Mouse (Mus musculus): ENCODE measurements around the gene Cisd1. TPM values are rescaled to one million over a fixed set of nuclear protein-coding genes. Genes with fewer than 3 reads are reported as not detected.

Cisd1 gene
- polyA plus RNA-seq, 1 experiment from 2014 or later, result 93.0 TPM

DNA sequence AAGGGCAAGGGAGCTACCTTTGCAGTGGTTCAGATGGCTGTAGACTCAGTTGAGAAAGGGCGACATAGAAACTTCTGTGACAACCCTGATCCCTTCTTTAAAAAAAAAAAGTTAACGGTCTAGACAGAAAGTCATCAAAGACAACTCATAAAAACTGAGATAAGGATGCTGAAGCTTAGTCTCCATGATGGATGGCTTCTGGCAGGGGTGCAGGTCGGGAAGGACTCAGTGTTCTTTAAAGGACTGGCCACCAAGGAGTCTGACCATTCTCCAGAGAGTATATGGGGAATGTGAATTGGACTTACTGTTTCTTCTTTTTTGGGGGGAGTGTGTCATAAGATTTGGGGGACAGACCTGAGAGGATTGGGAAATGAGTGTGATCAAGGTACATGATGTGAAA is 30.2 kb downstream of the Cisd1 start:
- no peaks in the 10 kb centered on the region for H3K9me3 ChIP-seq
- no peak overlapping the region for H3K27ac ChIP-seq
- WGBS, result 51% methylated on average over 3 of the region's 3 CpGs

DNA sequence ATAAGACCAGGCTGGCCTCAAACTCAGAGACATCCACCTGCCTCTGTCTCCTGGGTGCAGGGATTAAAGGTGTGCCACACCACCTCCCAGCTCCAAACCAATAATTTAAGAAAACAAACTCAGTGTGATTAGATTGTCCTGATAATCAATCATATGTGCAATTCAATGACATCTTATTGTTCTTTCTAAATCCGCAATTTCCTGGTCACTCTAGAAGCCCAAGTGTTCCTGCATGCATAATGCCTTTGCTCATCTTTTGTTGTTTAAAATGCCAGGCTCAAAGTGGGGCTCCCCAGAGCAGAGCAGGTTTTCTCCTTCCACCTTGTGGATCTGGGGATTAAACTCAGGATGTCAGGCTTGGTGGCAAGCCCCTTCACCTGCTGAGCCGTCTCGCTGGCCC is 34.5 kb downstream of the Cisd1 start:
- Histone ChIP-seq H3K36me3 (no peaks in the 10 kb centered on the region), H3K27ac (no peak overlapping the region), H3K4me1 (no peaks in the 10 kb centered on the region), H3K27me3 (no peaks in the 10 kb centered on the region), H3K9me3 (no peaks in the 10 kb centered on the region), H3K4me3 (no peak overlapping the region), H3K4me2 (no peak overlapping the region), H3K9ac (no peak overlapping the region)
- no peak for ATAC-seq (ENCODE audit: borderline replicate concordance, extremely low read depth, low FRiP score, low TSS enrichment)
- 57% methylated on average over 3 of the region's 3 CpGs for WGBS

More for the DNA sequence above, 30.2 kb downstream of the Cisd1 start:
- Histone ChIP-seq H3K4me3 (no peak overlapping the region), H3K9ac (no peak overlapping the region), H3K27me3 (no peaks in the 10 kb centered on the region), H3K4me2 (no peak overlapping the region), H3K36me3 (no peaks in the 10 kb centered on the region), H3K4me1 (no peaks in the 10 kb centered on the region)
- ATAC-seq (ENCODE audit: borderline replicate concordance, extremely low read depth, low FRiP score, low TSS enrichment), result no peak

DNA sequence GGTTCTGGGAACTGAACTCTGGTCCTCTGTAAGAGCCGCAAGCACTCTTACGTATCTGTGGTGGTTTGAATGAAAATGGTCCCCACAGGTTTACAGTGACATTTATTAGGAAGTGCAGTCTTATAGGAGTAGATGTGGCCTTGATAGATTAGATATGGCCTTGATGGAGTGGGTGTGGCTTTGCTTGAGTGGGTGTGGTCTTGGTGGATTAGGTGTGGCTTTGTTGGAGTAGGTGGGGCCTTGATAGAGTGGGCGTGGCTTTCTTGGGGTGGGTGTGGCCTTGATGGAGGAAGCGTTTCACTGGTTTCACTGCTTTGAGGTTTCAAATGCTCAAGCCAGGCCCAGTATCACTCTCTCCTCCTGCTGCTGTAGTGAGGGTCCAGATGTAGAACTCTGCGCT is 36.6 kb downstream of the Cisd1 start:
- no peaks in the 10 kb centered on the region for H3K36me3 ChIP-seq

DNA sequence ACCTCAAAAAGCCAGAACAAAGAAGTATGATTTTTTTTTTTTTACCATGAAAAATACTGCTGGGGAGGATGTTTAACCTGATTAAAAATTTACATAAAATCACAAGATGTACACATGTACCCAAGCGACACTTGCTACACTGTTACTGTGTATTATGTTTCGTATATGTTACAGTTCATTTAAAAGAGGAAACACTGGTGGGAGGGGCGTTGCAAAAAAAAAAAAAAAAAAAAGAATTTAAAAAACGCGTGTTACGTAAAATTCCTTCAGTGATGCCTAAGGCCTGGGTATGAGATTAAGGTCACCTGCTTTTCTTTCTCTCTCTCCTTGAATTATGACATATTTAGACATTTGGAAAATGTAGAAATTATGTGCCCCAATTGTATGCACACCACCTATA is 38.0 kb downstream of the Cisd1 start:
- peak overlapping the region; percentile 47; the same call in 1 of the 2 replicates for H3K4me2 ChIP-seq
- H3K36me3 ChIP-seq, result no peaks in the 10 kb centered on the region
- no peaks in the 10 kb centered on the region for H3K4me1 ChIP-seq
- H3K9me3 ChIP-seq, result no peaks in the 10 kb centered on the region
- H3K27ac ChIP-seq, result no peak overlapping the region
- H3K27me3 ChIP-seq, result no peaks in the 10 kb centered on the region
- no peak for ATAC-seq (ENCODE audit: borderline replicate concordance, extremely low read depth, low FRiP score, low TSS enrichment)
- WGBS, result 55% methylated on average over 6 of the region's 6 CpGs
- H3K9ac ChIP-seq, result no peak overlapping the region
- no peak overlapping the region for H3K4me3 ChIP-seq

More for the DNA sequence above, 36.6 kb downstream of the Cisd1 start:
- Histone ChIP-seq H3K4me1 (no peaks in the 10 kb centered on the region), H3K9ac (no peak overlapping the region), H3K27ac (no peak overlapping the region), H3K9me3 (no peaks in the 10 kb centered on the region), H3K27me3 (no peaks in the 10 kb centered on the region), H3K4me2 (no peak overlapping the region), H3K4me3 (no peak overlapping the region)
- no peak for ATAC-seq (ENCODE audit: borderline replicate concordance, extremely low read depth, low FRiP score, low TSS enrichment)
- 88% methylated on average over 5 of the region's 5 CpGs for WGBS

DNA sequence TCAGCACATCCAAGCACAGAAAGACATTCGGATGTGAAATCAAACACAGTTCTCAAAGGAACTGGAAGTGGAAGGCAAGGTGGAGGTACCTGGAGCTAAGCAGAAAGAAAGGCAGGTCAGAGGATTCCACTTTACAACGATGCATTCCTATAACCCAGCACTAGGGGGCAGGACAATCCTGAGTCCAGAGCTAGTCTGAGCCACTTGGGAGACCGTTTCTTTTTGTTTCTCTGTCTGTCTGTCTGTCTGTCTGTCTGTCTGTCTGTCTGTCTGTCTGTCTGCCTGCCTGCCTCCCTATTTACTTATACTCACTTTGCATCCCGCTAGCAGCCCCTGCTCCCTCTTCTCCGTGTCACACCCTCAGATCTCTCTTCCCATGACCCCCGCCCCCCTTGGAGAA is 38.6 kb downstream of the Cisd1 start:
- no peak for ATAC-seq (ENCODE audit: borderline replicate concordance, extremely low read depth, low FRiP score, low TSS enrichment)
- H3K4me3 ChIP-seq, result 0 out of 2 replicates have a peak overlapping the region, but pooled peaks have one; percentile 13
- no peak overlapping the region for H3K9ac ChIP-seq

DNA sequence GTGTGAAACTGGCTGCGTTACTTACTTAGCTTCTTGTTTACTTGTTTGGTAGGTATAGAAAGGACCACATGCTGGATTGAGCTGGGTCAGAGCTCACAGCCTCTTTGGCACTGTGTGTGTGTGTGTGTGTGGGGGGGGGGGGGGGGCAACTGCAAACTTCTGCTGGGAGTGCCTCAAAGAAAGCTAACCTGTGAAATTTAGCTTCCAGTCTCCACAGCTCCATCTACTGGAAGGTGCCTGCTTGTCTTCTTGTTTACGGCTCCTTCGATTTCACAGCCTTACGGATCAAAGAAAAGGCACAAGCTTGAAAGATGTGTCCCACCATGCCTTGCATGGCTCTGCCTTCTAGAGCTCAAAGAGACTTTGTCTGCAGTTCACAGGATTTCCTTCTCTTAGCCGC is 42.3 kb downstream of the Cisd1 start:
- H3K9ac ChIP-seq, result no peak overlapping the region
- no peak overlapping the region for H3K4me2 ChIP-seq
- no peaks in the 10 kb centered on the region for H3K9me3 ChIP-seq
- H3K4me3 ChIP-seq, result no peak overlapping the region
- no peak for ATAC-seq (ENCODE audit: borderline replicate concordance, extremely low read depth, low FRiP score, low TSS enrichment)
- WGBS, result 22% methylated on average over 5 of the region's 5 CpGs
- H3K36me3 ChIP-seq, result no peaks in the 10 kb centered on the region
- no peak overlapping the region for H3K27ac ChIP-seq
- no peaks in the 10 kb centered on the region for H3K4me1 ChIP-seq
- no peaks in the 10 kb centered on the region for H3K27me3 ChIP-seq

More for the DNA sequence above, 38.6 kb downstream of the Cisd1 start:
- no peaks in the 10 kb centered on the region for H3K27me3 ChIP-seq
- H3K4me1 ChIP-seq, result no peaks in the 10 kb centered on the region
- H3K27ac ChIP-seq, result no peak overlapping the region
- 6% methylated on average over 6 of the region's 6 CpGs for WGBS
- no peaks in the 10 kb centered on the region for H3K36me3 ChIP-seq
- H3K4me2 ChIP-seq, result peak overlapping the region; percentile 47
- no peaks in the 10 kb centered on the region for H3K9me3 ChIP-seq

DNA sequence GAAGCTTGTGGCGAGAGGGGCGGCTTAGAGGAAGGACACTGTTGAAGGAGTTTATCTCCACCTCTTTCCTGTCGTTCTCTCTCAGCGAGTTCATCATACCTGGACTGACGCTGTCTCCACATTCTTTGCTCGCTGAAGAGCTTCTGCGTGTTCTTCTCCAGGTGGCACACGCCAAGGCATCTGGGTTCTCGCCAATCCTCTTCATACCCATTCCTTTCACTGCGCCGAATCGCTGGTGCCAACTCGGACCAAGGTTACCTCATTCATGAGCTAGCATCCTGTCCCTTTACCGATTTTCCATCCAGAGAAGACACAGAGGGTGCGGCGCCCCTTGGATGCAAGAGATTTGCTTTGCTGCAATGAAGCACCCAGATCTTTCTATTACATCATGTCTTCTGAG is 44.6 kb downstream of the Cisd1 start:
- Histone ChIP-seq H3K4me1 (no peaks in the 10 kb centered on the region), H3K27ac (no peak overlapping the region), H3K27me3 (no peaks in the 10 kb centered on the region), H3K36me3 (no peaks in the 10 kb centered on the region), H3K4me2 (no peak overlapping the region), H3K9me3 (no peaks in the 10 kb centered on the region), H3K4me3 (no peak overlapping the region), H3K9ac (no peak overlapping the region)
- WGBS, result 66% methylated on average over 16 of the region's 16 CpGs
- ATAC-seq (ENCODE audit: borderline replicate concordance, extremely low read depth, low FRiP score, low TSS enrichment), result no peak

DNA sequence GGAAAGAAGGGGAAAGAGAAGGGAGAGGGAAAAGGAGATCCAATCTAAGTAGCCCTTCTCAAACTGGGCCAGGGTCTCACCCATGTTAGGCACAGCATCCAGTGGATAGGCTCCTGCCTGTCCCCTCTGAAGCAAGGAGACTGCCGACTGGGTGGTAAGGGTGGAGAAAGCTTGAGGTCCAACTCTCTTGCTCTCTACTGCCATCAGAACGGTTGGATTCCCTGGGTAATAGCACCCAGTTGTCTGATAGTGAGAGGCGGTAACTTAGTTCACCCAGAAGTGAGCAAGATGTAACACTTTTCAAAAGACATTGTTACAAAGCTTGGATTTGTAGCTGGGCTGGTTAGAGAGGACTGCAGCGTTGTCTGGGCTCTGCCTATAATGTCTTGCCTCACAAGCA is 51.5 kb downstream of the Cisd1 start:
- H3K27me3 ChIP-seq, result no peaks in the 10 kb centered on the region
- 49% methylated on average over 4 of the region's 4 CpGs for whole genome bisulfite sequencing
- ATAC-seq (ENCODE audit: borderline replicate concordance, extremely low read depth, low FRiP score, low TSS enrichment), result no peak
- H3K27ac ChIP-seq, result no peak overlapping the region
- peaks cover 10% of the 10 kb centered on the region for H3K4me1 ChIP-seq
- no peak overlapping the region for H3K4me3 ChIP-seq
- H3K9me3 ChIP-seq, result no peaks in the 10 kb centered on the region
- no peak overlapping the region for H3K4me2 ChIP-seq
- no peak overlapping the region for H3K9ac ChIP-seq
- no peaks in the 10 kb centered on the region for H3K36me3 ChIP-seq

DNA sequence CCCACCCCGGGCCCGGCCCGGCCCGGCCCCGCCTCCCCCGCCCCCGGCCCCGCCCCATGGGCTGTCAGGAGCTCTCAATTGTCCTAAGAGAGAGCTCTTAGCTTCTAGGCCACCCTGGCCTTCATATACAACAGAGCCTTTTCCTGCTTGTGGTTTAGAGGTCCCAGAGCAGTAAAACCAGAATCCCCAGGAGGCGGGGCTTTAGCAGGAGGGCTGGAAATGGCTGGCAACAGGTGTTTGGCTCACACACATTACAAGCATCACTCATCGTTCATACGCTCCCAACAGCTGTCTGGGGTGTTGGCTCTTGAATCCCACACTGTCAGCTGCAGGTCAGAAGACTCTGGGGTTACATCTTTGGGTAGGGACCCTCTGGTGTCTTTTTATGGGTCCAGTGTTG is 52.5 kb downstream of the Cisd1 start:
- no peak overlapping the region for H3K27ac ChIP-seq
- H3K9me3 ChIP-seq, result no peaks in the 10 kb centered on the region
- peak; percentile 62; the same call in 1 of the 2 replicates for ATAC-seq (ENCODE audit: borderline replicate concordance, extremely low read depth, low FRiP score, low TSS enrichment)
- no peaks in the 10 kb centered on the region for H3K36me3 ChIP-seq
- WGBS, result 5% methylated on average over 8 of the region's 11 CpGs
- peaks cover 10% of the 10 kb centered on the region for H3K4me1 ChIP-seq
- no peaks in the 10 kb centered on the region for H3K27me3 ChIP-seq
- no peak overlapping the region for H3K9ac ChIP-seq
- no peak overlapping the region for H3K4me3 ChIP-seq
- peak overlapping the region; percentile 26 for H3K4me2 ChIP-seq

DNA sequence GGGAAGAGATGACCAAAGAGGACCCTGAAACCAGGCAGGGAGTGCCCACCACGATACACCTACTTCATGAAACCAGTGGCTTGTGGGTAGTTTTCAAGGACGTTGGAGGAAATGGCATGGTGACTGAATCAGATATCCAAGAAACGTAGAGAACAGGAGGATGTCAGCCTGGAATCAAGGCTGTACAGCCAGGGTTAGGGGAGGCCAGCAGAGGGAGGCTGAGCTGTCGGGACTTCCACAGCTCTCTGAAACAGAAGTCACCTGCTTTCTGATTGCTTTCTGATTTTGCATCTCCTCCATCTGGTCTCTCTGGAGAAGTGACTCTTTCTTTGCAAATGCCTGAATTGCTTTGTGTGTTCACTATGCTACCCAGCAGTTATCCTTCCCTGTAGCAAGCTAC is 53.0 kb downstream of the Cisd1 start:
- Histone ChIP-seq H3K27me3 (no peaks in the 10 kb centered on the region), H3K27ac (no peak overlapping the region), H3K4me1 (peaks cover 10% of the 10 kb centered on the region), H3K4me2 (peak overlapping the region; percentile 26), H3K36me3 (no peaks in the 10 kb centered on the region), H3K4me3 (no peak overlapping the region), H3K9ac (no peak overlapping the region), H3K9me3 (no peaks in the 10 kb centered on the region)
- peak; percentile 28; the same call in 1 of the 2 replicates for ATAC-seq (ENCODE audit: borderline replicate concordance, extremely low read depth, low FRiP score, low TSS enrichment)
- WGBS, result 13% methylated on average over 4 of the region's 4 CpGs

DNA sequence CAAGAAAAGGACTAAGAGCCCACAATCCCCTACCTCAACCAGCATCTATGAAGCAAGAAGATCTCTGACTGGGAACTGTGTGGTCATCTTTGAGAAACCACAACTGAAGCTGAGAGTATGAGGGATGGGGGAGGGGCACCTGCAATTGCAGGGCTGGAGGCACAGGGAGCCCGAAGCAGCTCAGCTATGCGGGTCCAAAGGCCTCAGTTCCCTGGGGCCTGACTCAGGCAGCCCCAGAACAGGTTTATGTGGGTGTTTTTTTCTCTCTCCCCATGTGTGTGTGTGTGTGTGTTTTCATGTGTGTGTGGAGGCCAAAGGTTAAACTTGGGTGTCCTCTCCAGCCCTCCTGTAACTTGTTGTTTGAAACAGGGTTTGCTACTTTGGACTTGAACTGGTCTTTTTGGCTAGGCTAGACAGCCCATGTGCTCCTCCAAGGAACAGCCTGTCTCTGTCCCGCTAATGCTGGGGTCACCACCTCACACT is 53.5 kb downstream of the Cisd1 start:
- H3K27me3 ChIP-seq, result no peaks in the 10 kb centered on the region; the same call in 1 of the 2 replicates
- no peak overlapping the region for H3K4me3 ChIP-seq
- no peak overlapping the region for H3K9ac ChIP-seq
- 18% methylated on average over 3 of the region's 3 CpGs for WGBS
- H3K9me3 ChIP-seq, result no peaks in the 10 kb centered on the region
- H3K4me2 ChIP-seq, result no peak overlapping the region
- H3K4me1 ChIP-seq, result peaks cover 10% of the 10 kb centered on the region
- H3K27ac ChIP-seq, result no peak overlapping the region
- H3K36me3 ChIP-seq, result no peaks in the 10 kb centered on the region
- no peak for ATAC-seq (ENCODE audit: borderline replicate concordance, extremely low read depth, low FRiP score, low TSS enrichment)

DNA sequence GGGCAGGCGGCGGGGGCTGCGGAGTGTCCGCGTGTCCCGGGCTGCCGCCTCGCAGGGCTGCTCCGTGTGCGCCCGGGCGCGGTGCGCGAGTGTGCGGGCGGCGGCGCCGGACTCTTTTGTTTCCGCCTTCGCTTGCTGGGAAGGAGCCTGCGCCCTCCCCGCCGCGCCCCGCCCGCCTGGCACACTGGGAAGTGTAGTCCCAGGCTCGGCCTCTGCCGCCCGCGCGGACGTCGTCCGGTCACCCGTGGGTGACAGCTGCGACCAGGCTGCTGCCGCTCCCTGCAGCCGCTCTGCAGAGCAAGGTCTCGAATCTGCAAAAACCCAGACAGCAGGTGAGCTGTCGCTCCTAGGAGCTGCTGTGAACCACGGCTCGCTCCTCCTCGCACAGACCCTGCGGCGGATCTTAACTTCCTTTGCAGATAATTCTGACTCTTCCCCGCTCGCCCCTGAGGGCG is 59.6 kb downstream of the Cisd1 start, which contains the start of gene Ube2d1:
Gene Ube2d1, minus strand, starts transcription at position 137 of the 455 bp plus-strand sequence.
- Histone ChIP-seq H3K36me3 (no peaks in the 10 kb centered on the region), H3K27ac (peak within 1 kb of the TSS; percentile 2; the same call in 1 of the 2 replicates), H3K4me3 (peak within 1 kb of the TSS; percentile 98), H3K9ac (peak within 1 kb of the TSS; percentile 92), H3K4me2 (peak within 1 kb of the TSS; percentile 84), H3K9me3 (no peaks in the 10 kb centered on the region), H3K4me1 (peaks cover 11% of the 10 kb centered on the region; the same call in 1 of the 2 replicates), H3K27me3 (no peaks in the 10 kb centered on the region; the same call in 1 of the 2 replicates)
- under 1% methylated on average over 50 of the region's 50 CpGs for WGBS
- peak; percentile 93 for ATAC-seq (ENCODE audit: borderline replicate concordance, extremely low read depth, low FRiP score, low TSS enrichment)
